Comparison of ENCODE assay signal across 20 mouse cellular contexts in genomic region chrX:13516451-13516850, GRCm38 (mm10). TPM values are rescaled to one million over a fixed set of nuclear protein-coding genes. Genes with fewer than 3 reads are reported as not detected.
DNase-seq lines count a peak whose midpoint lies in the region; ATAC-seq and TF ChIP-seq lines count a peak whose summit lies in the region.
"Had no signal": no experiment of that assay in that cellular context is flagged by ENCODE, and none has a peak within 500 bp of the region (broad histone marks: within the 10 kb centered on the region; RNA-seq: fewer than 3 reads in every experiment).

No protein-coding gene starts in this region.

- no peaks in the 10 kb centered on the region for H3K36me3 ChIP-seq in testis, adult 2 months (ENCODE audit: control insufficient read depth, insufficient read depth, low read length)
- no peaks in the 10 kb centered on the region for H3K36me3 ChIP-seq in splenic B cell, adult 2 months (ENCODE audit: control insufficient read depth, insufficient read depth, low read length, poor library complexity, severe bottlenecking)
- no peaks in the 10 kb centered on the region for H3K36me3 ChIP-seq in midbrain, embryonic 16.5 days (ENCODE audit: control insufficient read depth, insufficient read depth, low read length)
- no peaks in the 10 kb centered on the region for H3K36me3 ChIP-seq in forebrain, postnatal 0 days (ENCODE audit: insufficient read depth)
- H3K36me3 ChIP-seq: heart, embryonic 15.5 days; hindbrain, embryonic 10.5 days; intestine, embryonic 15.5 days; limb, embryonic 15.5 days; neural tube, embryonic 13.5 days had no signal

- H3K4me3 ChIP-seq in testis, adult 2 months (ENCODE audit: control insufficient read depth, low read depth, low read length) = 0 out of 2 replicates have a peak overlapping the region, but pooled peaks have one; percentile 16
- H3K4me3 ChIP-seq in midbrain, embryonic 16.5 days (ENCODE audit: low read depth, low read length) = no peak overlapping the region
- no peak overlapping the region for H3K4me3 ChIP-seq in forebrain, postnatal 0 days (ENCODE audit: low read depth, low read length)
- H3K4me3 ChIP-seq: embryonic facial prominence, embryonic 10.5 days; forebrain, embryonic 13.5 days; heart, embryonic 15.5 days; hindbrain, embryonic 10.5 days; intestine, embryonic 15.5 days; limb, embryonic 15.5 days; megakaryocyte, embryonic 14.5 days; neural tube, embryonic 13.5 days had no signal

- TF ChIP-seq CTCF in testis, adult 2 months (IDR thresholded peaks at IDR 0.05; ENCODE audit: control insufficient read depth, insufficient read depth, insufficient replicate concordance, low read depth, low read length) = no peak
- no peak for TF ChIP-seq CTCF in forebrain, postnatal 0 days (IDR thresholded peaks at IDR 0.05; ENCODE audit: low read depth)

- H3K9me3 ChIP-seq in midbrain, embryonic 16.5 days (replicated peaks; ENCODE audit: control insufficient read depth, low read length, poor library complexity, severe bottlenecking) = no peaks in the 10 kb centered on the region
- H3K9me3 ChIP-seq in forebrain, postnatal 0 days (ENCODE audit: low read length) = no peaks in the 10 kb centered on the region
- H3K9me3 ChIP-seq: embryonic facial prominence, embryonic 10.5 days; forebrain, embryonic 13.5 days; heart, embryonic 15.5 days; hindbrain, embryonic 10.5 days; intestine, embryonic 15.5 days; limb, embryonic 15.5 days; megakaryocyte, embryonic 14.5 days; neural tube, embryonic 13.5 days had no signal

- no peak for DNase-seq in testis, postnatal 10 days (ENCODE audit: low spot score)
- peak; percentile 70 for DNase-seq in splenic B cell, adult 2 months (ENCODE audit: low read depth, low spot score)
- no peak for DNase-seq in embryo, embryonic 10 days (ENCODE audit: low spot score)
- DNase-seq in cerebellum, postnatal 4 days (ENCODE audit: low spot score in 2 of 2) = no peak
- DNase-seq in forebrain, postnatal 0 days = no peak
- DNase-seq: adrenal gland, postnatal 10 days; cerebellum, adult 18-20 months; lung, postnatal 10 days had no signal

- no peak for TF ChIP-seq POLR2A in testis, adult 2 months (IDR thresholded peaks at IDR 0.05; ENCODE audit: control insufficient read depth, low read depth, low read length)

- H3K4me1 ChIP-seq in testis, adult 2 months (ENCODE audit: control insufficient read depth, insufficient read depth, low read length) = no peaks in the 10 kb centered on the region
- H3K4me1 ChIP-seq in midbrain, embryonic 16.5 days (ENCODE audit: control insufficient read depth, insufficient read depth, low read length) = no peaks in the 10 kb centered on the region
- no peaks in the 10 kb centered on the region for H3K4me1 ChIP-seq in forebrain, postnatal 0 days (ENCODE audit: insufficient read depth)
- H3K4me1 ChIP-seq: embryonic facial prominence, embryonic 10.5 days; forebrain, embryonic 13.5 days; hindbrain, embryonic 10.5 days; intestine, embryonic 15.5 days; limb, embryonic 15.5 days; neural tube, embryonic 13.5 days had no signal

- no peak overlapping the region for H3K27ac ChIP-seq in testis, adult 2 months (ENCODE audit: control insufficient read depth, insufficient read depth, low read depth, low read length)
- H3K27ac ChIP-seq in midbrain, embryonic 16.5 days (ENCODE audit: low read length) = no peak overlapping the region
- H3K27ac ChIP-seq in forebrain, postnatal 0 days (ENCODE audit: low read depth, low read length) = no peak overlapping the region
- H3K27ac ChIP-seq: embryonic facial prominence, embryonic 10.5 days; forebrain, embryonic 13.5 days; heart, embryonic 15.5 days; hindbrain, embryonic 10.5 days; intestine, embryonic 15.5 days; limb, embryonic 15.5 days; neural tube, embryonic 13.5 days had no signal

- no peaks in the 10 kb centered on the region for H3K27me3 ChIP-seq in testis, adult 2 months (ENCODE audit: control insufficient read depth, insufficient read depth, low read length)
- H3K27me3 ChIP-seq in splenic B cell, adult 2 months (ENCODE audit: control insufficient read depth, insufficient read depth, low read length, poor library complexity, severe bottlenecking) = no peaks in the 10 kb centered on the region
- H3K27me3 ChIP-seq in midbrain, embryonic 16.5 days (ENCODE audit: control insufficient read depth, insufficient read depth, low read depth, low read length) = no peaks in the 10 kb centered on the region
- no peaks in the 10 kb centered on the region for H3K27me3 ChIP-seq in forebrain, postnatal 0 days (ENCODE audit: insufficient read depth, low read length)
- H3K27me3 ChIP-seq: forebrain, embryonic 13.5 days had no signal

- H3K9ac ChIP-seq in midbrain, embryonic 16.5 days (ENCODE audit: low read depth, low read length) = no peak overlapping the region
- H3K9ac ChIP-seq in forebrain, postnatal 0 days = no peak overlapping the region
- H3K9ac ChIP-seq: forebrain, embryonic 13.5 days; heart, embryonic 15.5 days; intestine, embryonic 15.5 days; limb, embryonic 15.5 days; neural tube, embryonic 13.5 days had no signal

- WGBS in midbrain, embryonic 16.5 days = 92% methylated on average over 6 of the region's 6 CpGs
- 87% methylated on average over 6 of the region's 6 CpGs for WGBS in forebrain, postnatal 0 days

- peak; percentile 59 for ATAC-seq in common myeloid progenitor, adult 5-6 weeks (replicated peaks; ENCODE audit: low read depth, poor library complexity, severe bottlenecking)
- no peak for ATAC-seq in midbrain, embryonic 16.5 days
- ATAC-seq in forebrain, postnatal 0 days = no peak
- ATAC-seq: forebrain, embryonic 13.5 days; intestine, embryonic 15.5 days had no signal

- no peak overlapping the region for H3K4me2 ChIP-seq in midbrain, embryonic 16.5 days (ENCODE audit: low read length)
- H3K4me2 ChIP-seq in forebrain, postnatal 0 days (ENCODE audit: low read depth) = no peak overlapping the region
- H3K4me2 ChIP-seq: forebrain, embryonic 13.5 days; heart, embryonic 15.5 days; intestine, embryonic 15.5 days; limb, embryonic 15.5 days; neural tube, embryonic 13.5 days had no signal

RNA-seq across cellular contexts. Expression of gene Nyx, which starts 50.5 kb away (rescaled TPM):
- 1.4 and 1.6 TPM in 2 replicates for polyA plus RNA-seq in testis, adult 2 months (2012; rRNA removed)
- total RNA-seq in common myeloid progenitor, adult 5-6 weeks (2017) = not detected in 2 replicates
- polyA plus RNA-seq in midbrain, embryonic 16.5 days (2015; fragmentation: Nextera tagmentation; extraction: Ambion mirVana) = 0.23 and 0.31 TPM in 2 replicates
- total RNA-seq in forebrain, postnatal 0 days (2014; rRNA removed) = 0.38 and 0.62 TPM in 2 replicates
- 0.11 and 0.21 TPM in 2 replicates for polyA plus RNA-seq in forebrain, postnatal 0 days (2015; fragmentation: Nextera tagmentation; extraction: Ambion mirVana)
- polyA plus RNA-seq: forebrain, embryonic 13.5 days; intestine, embryonic 15.5 days; kidney, embryonic 14.5 days had no signal
